Mouse (Mus musculus) telencephalon, adult 2 months (tissue): Measurements from ENCODE around the gene Slc9a3r2.
"Not testable (repeated sequence)": the region's sequence is repeated elsewhere in the genome, so short reads cannot be mapped to it uniquely, and the experiment has no call there.

ENCODE experiments used
- DNase-seq: peaks from one replicate; pipeline ENCODE4 v3.0.0-alpha.2; 2011; ENCODE audit warnings: low read depth, low spot score

Gene Slc9a3r2

GRCm38 (mm10) chr17:24667416-24667815, 17.3 kb upstream of the Slc9a3r2 start:
- no peak for DNase-seq

GRCm38 (mm10) chr17:24667011-24667410, 16.9 kb upstream of the Slc9a3r2 start:
- not testable (repeated sequence) for DNase-seq

- no peak for DNase-seq
Observed at GRCm38 (mm10) chr17:24658017-24658758, 8.1 kb upstream of the Slc9a3r2 start, which contains the start of gene Npw. TSS of gene Npw (minus strand) at chr17:24658457.

GRCm38 (mm10) chr17:24654969-24655368, 4.8 kb upstream of the Slc9a3r2 start:
- no peak for DNase-seq

- no peak for DNase-seq
Observed at GRCm38 (mm10) chr17:24653967-24654710, 4.0 kb upstream of the Slc9a3r2 start.

GRCm38 (mm10) chr17:24651835-24652234, 1.7 kb upstream of the Slc9a3r2 start:
- DNase-seq, result no peak

GRCm38 (mm10) chr17:24650766-24651165, 639 bp upstream of the Slc9a3r2 start:
- DNase-seq, result no peak

- DNase-seq, result no peak
Observed at GRCm38 (mm10) chr17:24649581-24650069, 502 bp downstream of the Slc9a3r2 start.

GRCm38 (mm10) chr17:24648731-24649377, 1.3 kb downstream of the Slc9a3r2 start:
- DNase-seq, result no peak

- DNase-seq, result no peak
Observed at GRCm38 (mm10) chr17:24647493-24647892, 2.6 kb downstream of the Slc9a3r2 start.

- no peak for DNase-seq
Observed at GRCm38 (mm10) chr17:24646381-24646780, 3.7 kb downstream of the Slc9a3r2 start.

GRCm38 (mm10) chr17:24645916-24646315, 4.2 kb downstream of the Slc9a3r2 start:
- no peak for DNase-seq

- no peak for DNase-seq
Observed at GRCm38 (mm10) chr17:24644875-24645721, 5.0 kb downstream of the Slc9a3r2 start.

GRCm38 (mm10) chr17:24644030-24644715, 6.0 kb downstream of the Slc9a3r2 start:
- DNase-seq, result no peak

- no peak for DNase-seq
Observed at GRCm38 (mm10) chr17:24642791-24643343, 7.3 kb downstream of the Slc9a3r2 start.

GRCm38 (mm10) chr17:24641944-24642343, 8.2 kb downstream of the Slc9a3r2 start:
- DNase-seq, result no peak

- no peak for DNase-seq
Observed at GRCm38 (mm10) chr17:24640581-24640980, 9.5 kb downstream of the Slc9a3r2 start.

GRCm38 (mm10) chr17:24640119-24640518, 10.0 kb downstream of the Slc9a3r2 start:
- DNase-seq, result no peak

- no peak for DNase-seq
Observed at GRCm38 (mm10) chr17:24639571-24639988, 10.5 kb downstream of the Slc9a3r2 start.

- no peak for DNase-seq
Observed at GRCm38 (mm10) chr17:24638840-24639239, 11.3 kb downstream of the Slc9a3r2 start.
